Mouse (Mus musculus) midbrain, embryonic 13.5 days (tissue): ENCODE data around the gene Arhgap45. TPM values are rescaled to one million over a fixed set of nuclear protein-coding genes. Genes with fewer than 3 reads are reported as not detected.
A peak's percentile ranks its signal among the peaks of the same experiment; 100 is the strongest.
"Not testable (repeated sequence)": the region's sequence is repeated elsewhere in the genome, so short reads cannot be mapped to it uniquely, and the experiment has no call there.

Experiments
- ATAC-seq: fragments of 200-750 bp; cut with Nextera tagmentation; 2 replicates; pipeline ENCODE4 v1.8.0; 2017; ENCODE audit warnings: mild to moderate bottlenecking, moderate TSS enrichment, moderate library complexity
- H3K27ac ChIP-seq: fragments of 300-500 bp; sonication (generic); 2 replicates; pipeline ENCODE4 v1.5.1; 2015; ENCODE audit warnings: inconsistent platforms, mild to moderate bottlenecking, moderate library complexity
- H3K27me3 ChIP-seq: fragments of 300-500 bp; sonication (generic); 2 replicates; pipeline ENCODE4 v1.6.1; 2015; ENCODE audit warnings: mild to moderate bottlenecking, inconsistent platforms
- H3K36me3 ChIP-seq: fragments of 300-500 bp; sonication (generic); 2 replicates; pipeline ENCODE4 v1.6.1; 2015; ENCODE audit warnings: mild to moderate bottlenecking, inconsistent platforms
- H3K4me1 ChIP-seq: fragments of 300-500 bp; sonication (generic); replicated peaks from 2 replicates; pipeline ENCODE4 v1.6.1; 2015; ENCODE audit warnings: inconsistent platforms
- H3K4me2 ChIP-seq: fragments of 300-500 bp; sonication (generic); replicated peaks from 2 replicates; pipeline ENCODE4 v1.6.1; 2015; ENCODE audit warnings: moderate library complexity, mild to moderate bottlenecking, inconsistent platforms
- H3K4me3 ChIP-seq: fragments of 300-500 bp; sonication (generic); replicated peaks from 2 replicates; pipeline ENCODE4 v1.5.1; 2015; ENCODE audit warnings: mild to moderate bottlenecking, inconsistent platforms
- H3K9ac ChIP-seq: fragments of 300-500 bp; sonication (generic); replicated peaks from 2 replicates; pipeline ENCODE4 v1.6.1; 2015; ENCODE audit warnings: mild to moderate bottlenecking, inconsistent platforms
- H3K9me3 ChIP-seq: fragments of 300-500 bp; sonication (generic); 2 replicates; pipeline ENCODE4 v1.6.1; 2016; ENCODE audit warnings: mild to moderate bottlenecking, inconsistent platforms
- WGBS: fragments of 180-500 bp; shearing (Covaris S2); methylation state at CpG from one replicate; pipeline ENCODE4 v1.1.7; 2015; 5-methylcytosine and 5-hydroxymethylcytosine counted together
- polyA plus RNA-seq: library from polyadenylated mRNA; unstranded; fragments of >200 nt; fragmentation: Nextera tagmentation; extraction: Ambion mirVana; gene quantifications from 2 replicates; pipeline ENCODE4 v1.2.1, GENCODE M21; 2015

Arhgap45 gene
- polyA plus RNA-seq, 1 experiment from 2014 or later: 1.5 TPM

DNA sequence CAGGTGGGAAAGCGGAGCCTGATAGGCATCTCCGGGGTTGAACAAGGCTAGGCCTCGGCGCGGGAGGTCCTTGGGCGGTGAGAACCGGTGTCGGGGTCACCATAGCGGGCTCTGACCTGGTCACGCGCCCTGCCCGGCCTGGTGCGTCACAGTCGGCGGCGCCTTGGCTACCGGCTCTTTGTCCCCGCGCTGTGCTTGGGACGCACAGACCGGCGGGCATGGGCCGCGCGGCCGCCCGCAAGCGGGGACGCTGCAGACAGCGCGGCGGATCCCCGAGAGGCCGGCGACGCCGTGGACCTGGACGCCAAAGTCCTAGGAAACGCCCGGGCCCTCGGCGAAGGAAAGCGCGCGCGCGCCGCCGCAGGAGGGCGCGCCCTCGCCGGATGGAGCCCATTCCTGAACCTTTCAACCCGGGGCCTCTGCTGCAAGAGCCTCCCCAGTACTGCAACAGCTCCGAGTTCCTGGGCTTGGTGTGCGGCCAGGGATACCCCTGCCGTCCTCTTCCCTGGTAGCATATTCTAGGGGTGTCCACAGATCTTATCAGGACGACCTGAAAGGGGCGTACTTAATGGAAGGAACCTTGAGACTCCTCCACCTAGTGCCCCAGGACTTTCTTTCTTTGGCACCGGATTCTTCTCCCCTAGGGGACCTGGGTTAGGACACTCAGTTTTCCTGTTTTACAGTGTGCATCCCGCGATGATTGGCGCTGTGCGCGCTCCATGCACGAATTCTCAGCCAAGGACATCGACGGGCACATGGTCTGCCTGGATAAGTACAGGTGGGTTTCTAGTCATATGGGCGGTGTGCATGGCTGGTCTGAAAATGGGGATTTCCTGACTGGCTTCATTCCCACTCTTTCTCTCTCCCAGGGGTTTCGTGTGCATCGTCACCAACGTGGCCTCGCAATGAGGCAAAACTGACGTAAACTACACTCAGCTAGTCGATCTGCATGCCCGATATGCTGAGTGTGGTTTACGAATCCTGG, 37.7 kb downstream of the Arhgap45 start:
- Histone ChIP-seq H3K9ac (peak overlapping the region; percentile 95), H3K36me3 (peaks cover 35% of the 10 kb centered on the region), H3K27ac (peak overlapping the region; percentile 98), H3K4me1 (peaks cover 42% of the 10 kb centered on the region), H3K27me3 (no peaks in the 10 kb centered on the region), H3K4me3 (peak overlapping the region; percentile 88), H3K9me3 (no peaks in the 10 kb centered on the region), H3K4me2 (peak overlapping the region; percentile 74)
- ATAC-seq: peak; percentile 68
- 2% methylated on average over 67 of the region's 77 CpGs for WGBS

DNA sequence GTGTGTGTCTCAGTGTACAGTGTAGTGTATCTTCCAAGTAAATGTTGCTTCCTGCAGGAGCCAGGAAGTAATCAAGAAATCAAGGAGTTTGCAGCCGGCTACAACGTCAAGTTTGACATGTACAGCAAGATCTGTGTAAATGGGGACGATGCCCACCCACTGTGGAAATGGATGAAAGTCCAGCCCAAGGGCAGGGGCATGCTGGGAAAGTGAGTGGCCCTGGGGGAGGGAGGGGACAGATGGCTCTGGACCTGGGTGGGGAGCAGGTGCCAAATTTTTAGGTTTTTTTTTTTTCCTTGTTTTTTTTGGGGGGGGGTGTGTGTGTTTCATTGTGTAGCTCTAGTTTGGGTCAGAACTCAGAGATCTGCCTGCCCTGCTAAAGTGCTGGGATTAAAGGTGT, 38.5 kb downstream of the Arhgap45 start:
- ATAC-seq, H3K27me3 ChIP-seq, H3K9me3 ChIP-seq: not testable (repeated sequence)
- Histone ChIP-seq H3K36me3 (peaks cover 43% of the 10 kb centered on the region), H3K27ac (0 out of 2 replicates have a peak overlapping the region, but pooled peaks have one; percentile 98), H3K9ac (peak overlapping the region; percentile 95), H3K4me1 (peaks cover 42% of the 10 kb centered on the region), H3K4me3 (peak overlapping the region; percentile 88), H3K4me2 (peak overlapping the region; percentile 74)
- 12% methylated on average over 3 of the region's 3 CpGs for WGBS

- H3K36me3 ChIP-seq: peaks cover 47% of the 10 kb centered on the region
- 83% methylated on average over 5 of the region's 5 CpGs for WGBS
- no peak for ATAC-seq
- no peaks in the 10 kb centered on the region for H3K9me3 ChIP-seq
- H3K4me3 ChIP-seq: peak overlapping the region; percentile 88
- H3K4me1 ChIP-seq: peaks cover 39% of the 10 kb centered on the region
- no peaks in the 10 kb centered on the region for H3K27me3 ChIP-seq
- H3K9ac ChIP-seq: peak overlapping the region; percentile 95
- peak overlapping the region; percentile 74 for H3K4me2 ChIP-seq
- H3K27ac ChIP-seq: 0 out of 2 replicates have a peak overlapping the region, but pooled peaks have one; percentile 3
Observed at GRCm38 (mm10) chr10:80055364-80055763, 38.9 kb downstream of the Arhgap45 start.

- Histone ChIP-seq H3K4me1 (peaks cover 33% of the 10 kb centered on the region), H3K4me3 (no peak overlapping the region), H3K27me3 (no peaks in the 10 kb centered on the region), H3K4me2 (peak overlapping the region; percentile 74), H3K36me3 (peaks cover 53% of the 10 kb centered on the region), H3K9ac (peak overlapping the region; percentile 95; the same call in 1 of the 2 replicates), H3K27ac (no peak overlapping the region), H3K9me3 (no peaks in the 10 kb centered on the region)
- 91% methylated on average over 10 of the region's 10 CpGs for WGBS
- no peak for ATAC-seq
Observed at GRCm38 (mm10) chr10:80055891-80056290, 39.4 kb downstream of the Arhgap45 start.

- Histone ChIP-seq H3K27ac (no peak overlapping the region), H3K4me3 (no peak overlapping the region), H3K4me2 (no peak overlapping the region), H3K9ac (no peak overlapping the region), H3K36me3 (peaks cover 59% of the 10 kb centered on the region), H3K27me3 (no peaks in the 10 kb centered on the region), H3K4me1 (peaks cover 27% of the 10 kb centered on the region), H3K9me3 (no peaks in the 10 kb centered on the region)
- WGBS: 83% methylated on average over 4 of the region's 4 CpGs
- no peak for ATAC-seq
Observed at GRCm38 (mm10) chr10:80056506-80056905, 40.1 kb downstream of the Arhgap45 start.

DNA sequence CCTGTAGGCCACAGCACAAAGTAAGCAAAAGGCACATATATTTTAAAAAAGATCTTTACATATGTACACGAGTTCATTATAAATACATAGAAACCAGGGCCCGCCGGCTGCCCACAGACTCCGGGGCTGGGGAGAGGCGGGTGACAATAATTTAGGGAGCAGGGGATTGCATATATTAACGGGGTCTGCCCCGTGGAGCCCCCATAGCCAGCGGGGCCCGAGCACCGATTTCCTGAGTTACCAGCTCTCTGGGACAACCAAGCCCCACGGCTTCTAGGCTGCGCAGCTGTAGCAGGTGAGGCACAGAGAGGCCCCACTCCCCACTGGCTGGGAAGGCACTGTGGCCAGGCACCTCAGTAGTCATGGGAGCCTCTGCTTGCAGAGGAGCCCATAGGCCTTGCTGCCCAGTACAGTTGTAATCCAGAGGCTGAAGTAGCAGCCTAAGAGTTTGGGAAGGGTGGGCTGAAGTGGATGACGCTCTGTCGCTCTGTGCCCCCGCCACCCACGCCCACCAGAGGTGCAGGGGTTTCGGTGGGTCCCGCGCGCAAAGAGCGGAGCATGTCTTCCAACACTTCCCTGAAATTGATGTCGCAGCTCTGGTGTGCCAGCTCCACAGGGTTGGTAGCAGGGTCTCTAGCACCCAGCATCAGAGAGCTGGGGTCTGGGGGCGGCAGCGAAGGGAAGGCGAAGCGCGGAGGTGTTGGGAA, 40.7 kb downstream of the Arhgap45 start:
- H3K4me3 ChIP-seq: no peak overlapping the region
- H3K27ac ChIP-seq: no peak overlapping the region
- no peak overlapping the region for H3K9ac ChIP-seq
- 91% methylated on average over 27 of the region's 27 CpGs for WGBS
- peaks cover 25% of the 10 kb centered on the region for H3K4me1 ChIP-seq
- H3K4me2 ChIP-seq: no peak overlapping the region
- no peaks in the 10 kb centered on the region for H3K27me3 ChIP-seq
- peaks cover 65% of the 10 kb centered on the region for H3K36me3 ChIP-seq
- H3K9me3 ChIP-seq: no peaks in the 10 kb centered on the region
- no peak for ATAC-seq

DNA sequence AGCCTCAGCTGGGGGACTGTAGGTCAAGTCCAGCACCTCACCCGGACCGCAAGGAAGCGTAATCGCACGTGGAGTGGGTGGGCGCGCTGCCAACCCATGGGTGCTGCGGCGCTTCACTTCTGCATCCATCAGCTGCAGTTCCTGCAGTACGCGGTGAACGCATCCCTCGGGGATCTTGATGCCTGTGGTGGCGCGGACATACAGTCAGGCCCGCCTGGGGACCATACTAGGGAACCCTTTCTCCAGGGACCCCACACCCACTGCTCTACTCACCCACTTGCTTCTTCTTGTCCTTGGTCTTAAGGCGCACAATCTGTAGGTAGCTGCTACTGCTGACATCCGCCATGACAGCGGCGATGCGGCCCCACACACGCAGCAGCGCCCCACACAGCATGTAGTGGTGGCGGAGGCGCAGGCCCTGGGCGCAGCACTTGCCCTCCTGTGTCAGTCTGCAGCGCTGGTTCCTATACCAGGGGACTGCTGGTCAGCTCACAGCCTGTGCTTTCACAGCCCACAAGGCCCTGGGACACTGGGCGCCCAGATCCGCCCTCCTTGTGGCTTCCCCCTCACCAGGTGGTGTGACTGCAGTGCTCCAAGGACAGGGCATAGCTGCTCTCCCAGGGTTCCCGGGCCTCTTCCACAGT, 41.4 kb downstream of the Arhgap45 start:
- H3K9ac ChIP-seq: no peak overlapping the region
- H3K4me1 ChIP-seq: peaks cover 23% of the 10 kb centered on the region
- no peak overlapping the region for H3K4me2 ChIP-seq
- H3K27me3 ChIP-seq: no peaks in the 10 kb centered on the region
- peaks cover 72% of the 10 kb centered on the region for H3K36me3 ChIP-seq
- WGBS: 84% methylated on average over 30 of the region's 30 CpGs
- no peaks in the 10 kb centered on the region for H3K9me3 ChIP-seq
- H3K27ac ChIP-seq: no peak overlapping the region
- H3K4me3 ChIP-seq: no peak overlapping the region
- ATAC-seq: no peak

GRCm38 (mm10) chr10:80063104-80063503, 46.7 kb downstream of the Arhgap45 start:
- Histone ChIP-seq H3K9ac (no peak overlapping the region; the same call in 1 of the 2 replicates), H3K4me2 (no peak overlapping the region), H3K9me3 (no peaks in the 10 kb centered on the region), H3K4me1 (no peaks in the 10 kb centered on the region), H3K36me3 (peaks cover 78% of the 10 kb centered on the region), H3K4me3 (no peak overlapping the region), H3K27me3 (no peaks in the 10 kb centered on the region), H3K27ac (no peak overlapping the region)
- WGBS: 83% methylated on average over 5 of the region's 5 CpGs
- peak; percentile 7; the same call in 1 of the 2 replicates for ATAC-seq

DNA sequence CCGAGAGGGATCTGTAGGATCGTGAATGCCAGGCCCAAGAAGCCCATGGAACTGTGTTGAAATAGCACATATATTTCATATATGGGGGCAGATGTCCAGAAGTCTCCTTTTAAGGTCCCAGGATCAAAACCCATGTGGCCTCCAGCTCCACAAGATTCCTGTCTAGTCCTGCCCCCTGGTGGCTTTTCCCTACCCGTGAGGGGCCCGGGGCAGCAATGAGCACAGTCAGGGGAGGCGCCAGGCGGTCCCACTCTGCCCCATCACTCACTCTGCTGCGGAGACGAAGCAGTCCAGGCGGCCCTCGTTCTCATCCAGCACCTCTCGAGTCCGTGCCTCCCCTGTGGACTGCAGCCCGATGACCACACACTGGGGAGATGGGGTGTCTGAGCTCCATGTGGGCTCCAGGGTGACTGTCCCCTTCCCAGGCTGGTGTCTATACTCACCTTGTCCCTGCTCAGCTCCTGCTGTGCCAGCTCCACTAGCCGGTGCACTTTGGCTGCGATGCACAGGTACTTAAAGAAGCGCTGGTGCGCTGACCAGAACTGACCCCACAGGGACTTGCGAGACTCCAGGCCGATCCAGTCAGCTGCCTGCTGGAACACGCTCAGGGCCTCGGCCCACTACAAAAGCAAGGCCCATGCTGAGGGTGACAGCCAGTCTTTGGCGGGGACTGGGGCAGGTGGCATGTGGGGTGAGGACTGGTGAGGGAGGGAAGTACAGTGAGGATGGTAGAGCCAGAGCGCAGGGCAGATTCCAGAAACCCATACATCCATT, 47.6 kb downstream of the Arhgap45 start:
- H3K27me3 ChIP-seq: no peaks in the 10 kb centered on the region
- peaks cover 71% of the 10 kb centered on the region for H3K36me3 ChIP-seq
- H3K4me1 ChIP-seq: no peaks in the 10 kb centered on the region
- no peak for ATAC-seq
- WGBS: 75% methylated on average over 23 of the region's 23 CpGs
- H3K9me3 ChIP-seq: no peaks in the 10 kb centered on the region
- H3K27ac ChIP-seq: no peak overlapping the region; the same call in 1 of the 2 replicates
- no peak overlapping the region for H3K4me2 ChIP-seq
- H3K4me3 ChIP-seq: no peak overlapping the region
- no peak overlapping the region; the same call in 1 of the 2 replicates for H3K9ac ChIP-seq

DNA sequence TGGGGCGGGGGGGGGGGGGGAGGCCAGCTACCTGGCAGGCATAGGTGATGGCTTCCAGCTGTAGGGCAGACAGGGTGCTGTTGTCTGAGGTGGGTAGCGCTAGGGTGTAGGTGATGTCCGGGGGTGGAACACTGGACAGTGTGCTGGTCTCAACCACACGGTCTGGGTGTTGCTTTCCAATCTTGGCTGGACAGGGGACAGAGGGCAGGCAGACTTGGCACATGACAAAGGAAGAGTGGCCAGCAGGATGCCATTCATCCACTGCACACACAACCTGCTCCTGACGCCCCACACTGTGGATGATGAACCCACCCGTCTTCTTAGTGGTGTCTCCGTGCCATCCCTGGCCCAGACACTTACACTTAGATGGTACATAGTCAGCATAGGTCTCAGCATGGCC, 52.8 kb downstream of the Arhgap45 start:
- no peak for ATAC-seq
- WGBS: 89% methylated on average over 6 of the region's 7 CpGs
- H3K4me3 ChIP-seq: no peak overlapping the region
- no peaks in the 10 kb centered on the region for H3K9me3 ChIP-seq
- H3K9ac ChIP-seq: no peak overlapping the region
- H3K36me3 ChIP-seq: peaks cover 27% of the 10 kb centered on the region
- H3K4me1 ChIP-seq: 0 out of 2 replicates have a peak, but pooled peaks cover 3% of the 10 kb centered on the region
- H3K27me3 ChIP-seq: no peaks in the 10 kb centered on the region
- no peak overlapping the region for H3K4me2 ChIP-seq
- no peak overlapping the region for H3K27ac ChIP-seq

DNA sequence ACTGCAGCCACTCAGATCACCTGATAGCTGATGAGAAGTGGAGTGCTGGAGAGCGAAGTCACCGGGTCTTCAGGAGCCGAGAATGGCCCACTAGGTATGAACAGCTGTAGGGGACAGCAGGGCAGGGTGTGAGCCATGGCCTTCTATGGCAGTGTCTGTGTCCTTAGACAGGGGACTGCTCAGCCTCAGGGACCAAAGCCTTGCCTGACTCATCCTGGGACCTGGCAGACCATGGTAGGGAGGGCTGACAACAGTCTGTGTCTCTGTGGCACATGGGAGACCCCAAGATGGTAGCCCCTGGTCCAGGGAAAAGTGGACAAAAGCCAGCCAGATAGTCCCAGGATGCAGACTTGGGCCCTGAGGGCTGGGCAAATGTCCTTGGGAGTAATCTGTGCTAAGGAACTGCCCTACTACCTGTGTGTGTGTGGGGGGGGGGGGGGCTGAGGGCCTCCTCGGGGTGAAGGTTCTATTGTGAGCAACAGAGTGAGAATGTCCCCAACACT, 53.5 kb downstream of the Arhgap45 start:
- 93% methylated on average over 4 of the region's 4 CpGs for WGBS
- Histone ChIP-seq H3K4me2 (no peak overlapping the region), H3K9ac (no peak overlapping the region), H3K27ac (no peak overlapping the region), H3K4me1 (0 out of 2 replicates have a peak, but pooled peaks cover 4% of the 10 kb centered on the region), H3K27me3 (no peaks in the 10 kb centered on the region), H3K4me3 (no peak overlapping the region), H3K9me3 (no peaks in the 10 kb centered on the region), H3K36me3 (peaks cover 22% of the 10 kb centered on the region)
- no peak for ATAC-seq
